21 mouse cellular contexts compared by ENCODE assay signal in genomic region chr3:147169215-147169614, GRCm38 (mm10).
"Had no signal": no experiment of that assay in that cellular context is flagged by ENCODE, and none has a peak within 500 bp of the region (broad histone marks: within the 10 kb centered on the region; RNA-seq: fewer than 3 reads in every experiment).

No protein-coding gene starts in this region.

- H3K27ac ChIP-seq: lung, embryonic 15.5 days; macrophage; midbrain, embryonic 10.5 days; midbrain, embryonic 12.5 days; neural tube, embryonic 13.5 days; neural tube, embryonic 15.5 days; stomach, embryonic 15.5 days; stomach, postnatal 0 days had no signal

- DNase-seq: liver, postnatal 0 days; lung, adult 2 months; lung, postnatal 14 days; lung, postnatal 36 days; midbrain, embryonic 14.5 days; retina, postnatal 1 day; right cerebral cortex, adult 18-20 months; thymus, adult 2 months; thymus, postnatal 25 days; thymus, postnatal 4 days had no signal

- H3K27me3 ChIP-seq: lung, embryonic 15.5 days; midbrain, embryonic 12.5 days; neural tube, embryonic 13.5 days; neural tube, embryonic 15.5 days; stomach, embryonic 15.5 days had no signal

- ATAC-seq: liver, postnatal 0 days; lung, postnatal 0 days; midbrain, embryonic 16.5 days had no signal

- H3K4me3 ChIP-seq: lung, embryonic 15.5 days; midbrain, embryonic 10.5 days; midbrain, embryonic 12.5 days; myocyte; neural tube, embryonic 13.5 days; neural tube, embryonic 15.5 days; stomach, embryonic 15.5 days had no signal

- H3K9me3 ChIP-seq: lung, embryonic 15.5 days; midbrain, embryonic 10.5 days; midbrain, embryonic 12.5 days; neural tube, embryonic 13.5 days; neural tube, embryonic 15.5 days; stomach, embryonic 15.5 days had no signal

- H3K4me1 ChIP-seq: lung, embryonic 15.5 days; midbrain, embryonic 12.5 days; neural tube, embryonic 13.5 days; neural tube, embryonic 15.5 days; stomach, embryonic 15.5 days had no signal

- H3K36me3 ChIP-seq: lung, embryonic 15.5 days; midbrain, embryonic 10.5 days; midbrain, embryonic 12.5 days; neural tube, embryonic 13.5 days; neural tube, embryonic 15.5 days; stomach, embryonic 15.5 days had no signal
